Comparison of ENCODE assay signal across 18 mouse cellular contexts in genomic region chr4:41602818-41603217, GRCm38 (mm10). TPM values are rescaled to one million over a fixed set of nuclear protein-coding genes. Genes with fewer than 3 reads are reported as not detected.
"Had no signal": no experiment of that assay in that cellular context is flagged by ENCODE, and none has a peak within 500 bp of the region (broad histone marks: within the 10 kb centered on the region; RNA-seq: fewer than 3 reads in every experiment).

No protein-coding gene starts in this region.

- H3K9me3 ChIP-seq: neural tube, embryonic 12.5 days; neural tube, embryonic 13.5 days; neural tube, embryonic 15.5 days; stomach, embryonic 15.5 days had no signal

- H3K27me3 ChIP-seq: neural tube, embryonic 12.5 days; neural tube, embryonic 13.5 days had no signal

- H3K27ac ChIP-seq: neural tube, embryonic 12.5 days; neural tube, embryonic 13.5 days; neural tube, embryonic 15.5 days; stomach, embryonic 15.5 days; stomach, postnatal 0 days had no signal

- H3K4me2 ChIP-seq: neural tube, embryonic 12.5 days; neural tube, embryonic 13.5 days; neural tube, embryonic 15.5 days; stomach, embryonic 15.5 days had no signal

- H3K9ac ChIP-seq: neural tube, embryonic 12.5 days; neural tube, embryonic 13.5 days; neural tube, embryonic 15.5 days; stomach, embryonic 15.5 days had no signal

- H3K4me3 ChIP-seq: neural tube, embryonic 12.5 days; neural tube, embryonic 13.5 days; neural tube, embryonic 15.5 days; stomach, embryonic 15.5 days had no signal

- H3K4me1 ChIP-seq: stomach, embryonic 15.5 days had no signal

- DNase-seq: retina, postnatal 1 day; right cerebral cortex, adult 18-20 months; right cerebral cortex, postnatal 14 days; right cerebral cortex, postnatal 25 days; right cerebral cortex, postnatal 4 days; spleen, adult 18-20 months; thymus, adult 18-20 months; thymus, adult 2 months; thymus, postnatal 14 days; thymus, postnatal 25 days; thymus, postnatal 36 days; thymus, postnatal 4 days had no signal

- H3K36me3 ChIP-seq: neural tube, embryonic 12.5 days; neural tube, embryonic 13.5 days; neural tube, embryonic 15.5 days; stomach, embryonic 15.5 days had no signal

RNA-seq across cellular contexts. Expression of gene Dnaic1, which starts 33.2 kb away (rescaled TPM):
- total RNA-seq: neutrophil, adult 5-6 weeks had no signal

RNA-seq across cellular contexts. Expression of gene Enho, which starts 37.3 kb away (rescaled TPM):
- total RNA-seq: neutrophil, adult 5-6 weeks had no signal
